Mouse (Mus musculus): ENCODE results near the gene A630076J17Rik. TPM values are rescaled to one million over a fixed set of nuclear protein-coding genes. Genes with fewer than 3 reads are reported as not detected.

A630076J17Rik gene
- polyA plus RNA-seq, 1 experiment from 2014 or later = not detected

DNA sequence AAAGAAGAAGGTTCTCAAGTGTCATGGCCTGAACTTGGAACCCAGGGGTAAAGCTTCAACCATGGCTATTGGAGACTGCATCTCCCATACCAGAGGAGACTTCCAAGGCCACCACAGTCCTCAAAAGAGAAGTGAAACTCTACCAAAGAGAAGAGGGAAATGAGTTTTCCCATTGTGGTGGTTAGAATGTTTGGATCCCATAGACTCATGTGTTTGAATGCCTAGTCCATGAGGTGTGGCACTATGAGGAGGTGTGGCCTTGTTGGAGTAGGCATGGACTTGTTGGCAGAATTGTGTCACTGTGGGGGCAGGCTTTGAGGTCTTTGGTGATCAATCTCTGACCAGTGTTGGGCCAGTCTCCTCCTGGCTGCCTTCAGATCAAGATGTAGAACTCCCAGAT, 25.2 kb upstream of the A630076J17Rik start:
- no peak overlapping the region for H3K4me3 ChIP-seq (ENCODE audit: low read depth, low read length)
- H3K36me3 ChIP-seq (ENCODE audit: control insufficient read depth, insufficient read depth, low read length) = no peaks in the 10 kb centered on the region
- H3K9me3 ChIP-seq (ENCODE audit: control insufficient read depth, low read length) = no peaks in the 10 kb centered on the region
- H3K4me1 ChIP-seq (ENCODE audit: control insufficient read depth, insufficient read depth, low read length) = 0 out of 2 replicates have a peak, but pooled peaks cover 6% of the 10 kb centered on the region
- no peaks in the 10 kb centered on the region for H3K27me3 ChIP-seq (ENCODE audit: control insufficient read depth, insufficient read depth, low read length)
- H3K4me2 ChIP-seq (ENCODE audit: low read depth, low read length) = no peak overlapping the region
- ATAC-seq (ENCODE audit: low read depth) = no peak
- H3K9ac ChIP-seq (replicated peaks; ENCODE audit: low read depth, low read length) = no peak overlapping the region
- H3K27ac ChIP-seq (ENCODE audit: low read depth, low read length) = no peak overlapping the region

DNA sequence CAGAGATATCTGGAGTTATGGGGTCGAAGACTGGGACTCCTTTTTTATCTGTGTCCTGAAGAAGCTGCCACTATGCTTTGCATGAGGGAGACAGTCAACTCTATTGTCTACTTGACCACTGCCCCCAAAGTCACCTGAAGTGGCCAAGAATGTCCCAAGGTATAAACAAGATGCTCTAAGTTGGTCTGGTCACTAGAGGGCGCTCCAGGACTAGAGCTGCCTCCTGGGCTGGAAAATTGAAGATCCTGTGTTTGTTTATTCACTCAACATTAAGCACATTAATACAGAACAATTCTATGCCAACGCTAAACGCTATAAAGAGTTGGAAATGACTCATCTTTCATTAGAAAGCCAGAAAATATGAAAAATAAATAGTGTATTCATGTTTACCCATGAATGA, 24.4 kb upstream of the A630076J17Rik start:
- Histone ChIP-seq H3K4me1 (ENCODE audit: control insufficient read depth, insufficient read depth, low read length) (0 out of 2 replicates have a peak, but pooled peaks cover 6% of the 10 kb centered on the region), H3K9ac (replicated peaks; ENCODE audit: low read depth, low read length) (no peak overlapping the region), H3K27ac (ENCODE audit: low read depth, low read length) (no peak overlapping the region), H3K4me3 (ENCODE audit: low read depth, low read length) (no peak overlapping the region), H3K36me3 (ENCODE audit: control insufficient read depth, insufficient read depth, low read length) (no peaks in the 10 kb centered on the region), H3K27me3 (ENCODE audit: control insufficient read depth, insufficient read depth, low read length) (no peaks in the 10 kb centered on the region), H3K4me2 (ENCODE audit: low read depth, low read length) (no peak overlapping the region), H3K9me3 (ENCODE audit: control insufficient read depth, low read length) (no peaks in the 10 kb centered on the region)
- no peak for ATAC-seq (ENCODE audit: low read depth)
- WGBS = 16% methylated on average over 4 of the region's 4 CpGs

DNA sequence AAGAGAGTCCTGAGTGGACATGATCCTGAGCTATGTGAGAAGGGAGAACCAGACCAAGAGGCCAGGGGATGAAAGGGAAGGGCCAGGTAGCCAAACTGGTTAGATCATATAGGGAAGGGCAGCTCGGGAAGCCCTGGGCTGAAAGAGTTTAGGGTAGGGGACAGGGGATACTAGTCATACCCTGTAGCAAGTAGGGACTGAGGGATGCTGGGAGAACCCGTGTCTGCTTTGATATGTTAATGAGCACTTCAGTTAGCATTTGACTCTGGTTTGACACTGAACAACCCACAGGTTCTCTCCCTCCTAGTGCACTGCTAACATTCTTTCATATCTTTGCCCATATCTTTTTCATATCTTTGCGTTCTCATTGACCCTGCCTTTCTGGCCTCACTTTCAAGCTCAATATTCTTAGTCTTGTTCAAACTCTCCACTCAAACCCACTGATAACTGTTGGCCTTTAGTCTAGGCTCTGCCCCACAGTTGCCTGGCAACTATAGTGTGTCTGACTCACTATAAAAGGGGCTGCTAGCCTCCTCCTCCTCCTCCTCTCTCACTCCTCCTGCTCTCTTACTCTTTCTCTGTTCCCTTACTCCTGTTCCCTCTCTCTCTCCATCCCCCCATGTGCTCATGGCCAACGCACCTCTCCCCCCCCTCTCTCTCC, 23.8 kb upstream of the A630076J17Rik start:
- Histone ChIP-seq H3K27me3 (ENCODE audit: control insufficient read depth, insufficient read depth, low read length) (no peaks in the 10 kb centered on the region), H3K36me3 (ENCODE audit: control insufficient read depth, insufficient read depth, low read length) (no peaks in the 10 kb centered on the region), H3K9me3 (ENCODE audit: control insufficient read depth, low read length) (no peaks in the 10 kb centered on the region), H3K9ac (replicated peaks; ENCODE audit: low read depth, low read length) (no peak overlapping the region), H3K4me2 (ENCODE audit: low read depth, low read length) (no peak overlapping the region), H3K4me3 (ENCODE audit: low read depth, low read length) (no peak overlapping the region), H3K27ac (ENCODE audit: low read depth, low read length) (no peak overlapping the region), H3K4me1 (ENCODE audit: control insufficient read depth, insufficient read depth, low read length) (0 out of 2 replicates have a peak, but pooled peaks cover 6% of the 10 kb centered on the region)
- 21% methylated on average over 4 of the region's 4 CpGs for WGBS
- no peak; the same call in 1 of the 2 replicates for ATAC-seq (ENCODE audit: low read depth)

DNA sequence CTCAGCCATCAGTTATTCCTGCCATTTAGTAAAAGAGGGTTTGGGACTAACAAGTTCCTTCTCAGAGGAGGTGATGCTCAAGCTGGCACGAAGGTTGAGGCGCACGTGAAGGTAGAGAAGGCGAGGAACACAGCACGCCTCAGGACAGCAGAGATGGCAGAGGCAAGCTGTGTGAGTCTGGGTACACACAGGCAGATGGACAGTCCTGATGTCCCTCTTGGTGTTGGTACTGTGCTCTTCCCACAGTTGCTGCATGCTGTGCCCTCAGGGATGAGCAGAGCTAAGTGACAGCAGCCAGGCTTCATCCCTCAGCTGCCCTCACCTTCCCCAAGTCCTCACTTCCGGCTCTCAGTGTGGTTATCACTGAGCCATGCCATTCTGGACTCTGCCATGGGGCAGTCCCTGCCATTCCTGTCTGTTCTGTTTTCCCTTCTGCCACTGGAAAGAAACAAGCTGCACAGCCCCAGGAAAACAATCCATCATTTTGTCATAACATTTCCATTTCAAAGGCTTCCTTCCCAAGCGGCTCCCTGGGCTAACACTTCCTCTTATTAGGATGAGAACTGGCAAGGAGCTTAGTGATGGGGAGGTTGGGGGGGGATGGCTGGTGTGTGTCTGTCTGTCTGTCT, 22.7 kb upstream of the A630076J17Rik start:
- Histone ChIP-seq H3K4me1 (ENCODE audit: control insufficient read depth, insufficient read depth, low read length) (0 out of 2 replicates have a peak, but pooled peaks cover 6% of the 10 kb centered on the region), H3K9ac (replicated peaks; ENCODE audit: low read depth, low read length) (no peak overlapping the region), H3K9me3 (ENCODE audit: control insufficient read depth, low read length) (no peaks in the 10 kb centered on the region), H3K27ac (ENCODE audit: low read depth, low read length) (no peak overlapping the region), H3K4me2 (ENCODE audit: low read depth, low read length) (no peak overlapping the region), H3K4me3 (ENCODE audit: low read depth, low read length) (no peak overlapping the region), H3K27me3 (ENCODE audit: control insufficient read depth, insufficient read depth, low read length) (no peaks in the 10 kb centered on the region), H3K36me3 (ENCODE audit: control insufficient read depth, insufficient read depth, low read length) (no peaks in the 10 kb centered on the region)
- peak; percentile 47; the same call in 1 of the 2 replicates for ATAC-seq (ENCODE audit: low read depth)
- WGBS = 58% methylated on average over 7 of the region's 7 CpGs

DNA sequence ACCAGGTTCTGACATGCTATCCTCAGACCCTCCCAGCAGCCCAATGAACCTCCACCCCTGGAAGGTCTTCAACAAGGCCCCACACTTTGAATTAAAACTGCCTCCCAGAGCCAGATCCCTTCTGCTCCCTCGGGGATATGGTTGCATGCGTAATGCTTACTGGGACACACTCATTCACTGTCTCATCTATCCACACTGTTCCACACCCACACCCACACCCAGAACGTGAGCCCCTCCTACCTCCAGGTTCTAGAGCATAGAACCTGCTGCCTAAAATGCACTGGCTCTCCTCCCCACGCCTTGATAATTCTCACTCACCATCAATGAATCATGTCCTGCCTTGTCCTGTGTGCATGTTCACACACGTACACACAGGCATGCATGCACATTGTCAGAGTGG, 15.8 kb upstream of the A630076J17Rik start:
- H3K27ac ChIP-seq (ENCODE audit: low read depth, low read length) = no peak overlapping the region
- no peak overlapping the region for H3K4me3 ChIP-seq (ENCODE audit: low read depth, low read length)
- 84% methylated on average over 5 of the region's 5 CpGs for WGBS
- H3K36me3 ChIP-seq (ENCODE audit: control insufficient read depth, insufficient read depth, low read length) = no peaks in the 10 kb centered on the region
- H3K4me1 ChIP-seq (ENCODE audit: control insufficient read depth, insufficient read depth, low read length) = no peaks in the 10 kb centered on the region
- no peak overlapping the region for H3K4me2 ChIP-seq (ENCODE audit: low read depth, low read length)
- H3K27me3 ChIP-seq (ENCODE audit: control insufficient read depth, insufficient read depth, low read length) = no peaks in the 10 kb centered on the region
- no peaks in the 10 kb centered on the region for H3K9me3 ChIP-seq (ENCODE audit: control insufficient read depth, low read length)
- no peak for ATAC-seq (ENCODE audit: low read depth)
- H3K9ac ChIP-seq (replicated peaks; ENCODE audit: low read depth, low read length) = no peak overlapping the region

DNA sequence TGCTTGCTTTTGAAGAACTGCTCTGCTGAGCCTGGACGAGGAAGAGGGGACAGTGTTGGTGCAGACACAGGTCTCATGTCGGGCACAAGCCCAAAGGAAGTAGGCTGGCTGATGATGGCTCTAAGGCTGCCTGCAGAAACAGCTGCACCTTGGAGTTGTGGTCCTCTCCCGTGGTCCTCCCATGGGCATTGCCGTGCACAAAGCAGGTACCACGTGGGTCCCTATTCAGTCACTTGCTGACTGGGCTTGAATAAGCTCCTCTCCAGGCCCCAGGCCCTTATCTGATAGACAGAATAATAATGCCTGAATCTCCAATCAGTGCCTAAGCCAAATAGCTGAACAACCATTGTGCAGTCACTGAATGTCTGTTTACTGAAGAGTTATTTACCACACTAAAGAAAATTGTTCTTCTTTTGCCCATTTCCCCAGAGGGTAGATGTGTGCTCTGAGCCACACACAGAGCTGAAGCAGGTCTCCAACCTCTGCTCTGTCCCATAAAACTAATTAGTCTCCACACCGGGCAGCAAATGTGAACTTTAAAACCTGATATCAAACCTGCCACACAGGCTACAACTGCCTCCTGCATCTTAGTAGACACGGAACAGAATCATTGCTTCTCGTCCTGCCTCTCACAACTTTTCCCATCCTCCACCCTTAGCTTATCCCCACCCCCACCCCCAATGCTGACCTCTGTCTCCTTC, 13.9 kb upstream of the A630076J17Rik start:
- H3K4me1 ChIP-seq (ENCODE audit: control insufficient read depth, insufficient read depth, low read length) = no peaks in the 10 kb centered on the region
- no peak overlapping the region for H3K4me2 ChIP-seq (ENCODE audit: low read depth, low read length)
- H3K27me3 ChIP-seq (ENCODE audit: control insufficient read depth, insufficient read depth, low read length) = no peaks in the 10 kb centered on the region
- H3K9me3 ChIP-seq (ENCODE audit: control insufficient read depth, low read length) = no peaks in the 10 kb centered on the region
- H3K4me3 ChIP-seq (ENCODE audit: low read depth, low read length) = no peak overlapping the region
- 70% methylated on average over 8 of the region's 8 CpGs for WGBS
- ATAC-seq (ENCODE audit: low read depth) = no peak
- no peak overlapping the region for H3K9ac ChIP-seq (replicated peaks; ENCODE audit: low read depth, low read length)
- H3K36me3 ChIP-seq (ENCODE audit: control insufficient read depth, insufficient read depth, low read length) = no peaks in the 10 kb centered on the region
- no peak overlapping the region for H3K27ac ChIP-seq (ENCODE audit: low read depth, low read length)

DNA sequence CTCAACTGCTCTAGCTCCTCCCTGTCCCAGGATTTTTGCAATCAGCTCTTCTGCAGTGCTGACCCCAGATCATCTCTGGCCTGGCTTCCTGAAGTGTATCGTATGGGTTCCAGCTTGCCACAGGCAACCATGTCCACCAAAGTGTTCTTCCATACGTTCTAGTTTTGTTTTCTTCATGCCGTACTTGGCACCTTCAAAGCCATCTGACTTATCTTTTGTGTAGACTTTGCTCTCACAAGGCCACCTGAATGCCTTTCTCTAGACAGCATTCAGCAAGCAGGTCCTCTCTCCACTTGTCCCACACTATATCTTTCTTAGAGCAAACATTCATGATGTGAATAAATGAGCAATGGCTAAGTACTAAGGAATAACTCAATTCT, 13.3 kb upstream of the A630076J17Rik start:
- no peak overlapping the region for H3K27ac ChIP-seq (ENCODE audit: low read depth, low read length)
- H3K36me3 ChIP-seq (ENCODE audit: control insufficient read depth, insufficient read depth, low read length) = no peaks in the 10 kb centered on the region
- H3K4me3 ChIP-seq (ENCODE audit: low read depth, low read length) = no peak overlapping the region
- no peaks in the 10 kb centered on the region for H3K9me3 ChIP-seq (ENCODE audit: control insufficient read depth, low read length)
- no peak overlapping the region for H3K9ac ChIP-seq (replicated peaks; ENCODE audit: low read depth, low read length)
- H3K4me1 ChIP-seq (ENCODE audit: control insufficient read depth, insufficient read depth, low read length) = no peaks in the 10 kb centered on the region
- WGBS = 87% methylated on average over 3 of the region's 3 CpGs
- ATAC-seq (ENCODE audit: low read depth) = no peak
- no peaks in the 10 kb centered on the region for H3K27me3 ChIP-seq (ENCODE audit: control insufficient read depth, insufficient read depth, low read length)
- H3K4me2 ChIP-seq (ENCODE audit: low read depth, low read length) = no peak overlapping the region

DNA sequence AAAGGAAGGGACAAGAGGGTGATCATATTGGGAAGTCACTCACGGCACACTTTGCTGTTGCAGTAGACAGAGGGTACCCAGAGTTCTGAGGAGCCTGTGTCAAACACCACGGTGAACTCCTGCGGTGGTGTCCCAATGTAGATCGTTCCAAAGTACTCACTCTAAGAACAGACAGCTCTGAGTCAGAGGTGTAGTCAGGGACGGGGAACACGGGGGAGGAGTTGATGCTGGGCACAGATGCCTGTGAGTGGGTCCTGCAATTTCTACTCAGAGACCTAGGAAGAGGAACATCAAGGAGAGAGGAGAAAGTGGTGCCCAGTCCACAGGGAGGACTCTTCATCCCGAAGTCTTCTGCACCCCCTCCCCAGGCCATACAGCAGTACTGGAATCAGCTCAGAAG, 11.8 kb upstream of the A630076J17Rik start:
- no peaks in the 10 kb centered on the region for H3K9me3 ChIP-seq (ENCODE audit: control insufficient read depth, low read length)
- H3K9ac ChIP-seq (replicated peaks; ENCODE audit: low read depth, low read length) = no peak overlapping the region
- no peaks in the 10 kb centered on the region for H3K4me1 ChIP-seq (ENCODE audit: control insufficient read depth, insufficient read depth, low read length)
- H3K36me3 ChIP-seq (ENCODE audit: control insufficient read depth, insufficient read depth, low read length) = no peaks in the 10 kb centered on the region
- no peaks in the 10 kb centered on the region for H3K27me3 ChIP-seq (ENCODE audit: control insufficient read depth, insufficient read depth, low read length)
- 95% methylated on average over 7 of the region's 7 CpGs for WGBS
- H3K4me2 ChIP-seq (ENCODE audit: low read depth, low read length) = no peak overlapping the region
- no peak for ATAC-seq (ENCODE audit: low read depth)
- no peak overlapping the region for H3K27ac ChIP-seq (ENCODE audit: low read depth, low read length)
- H3K4me3 ChIP-seq (ENCODE audit: low read depth, low read length) = no peak overlapping the region

DNA sequence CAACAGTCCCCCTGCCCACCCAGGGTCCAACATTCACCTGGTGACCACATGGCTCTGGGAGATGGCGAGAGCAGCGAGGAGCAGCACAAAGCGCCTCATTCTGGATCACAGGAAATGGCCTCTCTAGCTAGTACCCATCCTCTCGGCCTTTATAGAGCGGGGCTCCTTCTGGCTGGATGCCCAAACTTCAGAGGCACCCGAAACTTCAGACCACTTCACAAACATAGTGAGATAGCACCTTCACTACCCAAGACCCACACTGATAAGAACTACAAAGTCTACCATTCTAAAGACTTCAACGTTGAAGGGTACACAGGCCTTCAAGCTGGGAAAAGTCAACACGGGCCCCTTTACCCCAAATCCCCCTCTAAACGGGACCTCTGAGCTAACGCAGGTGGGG, 8.8 kb upstream of the A630076J17Rik start, which contains the start of gene Cym:
TSS of gene Cym (minus strand) at position 125 of the 400 bp plus-strand sequence.
- Histone ChIP-seq H3K9ac (replicated peaks; ENCODE audit: low read depth, low read length) (no peak within 1 kb of the TSS), H3K4me1 (ENCODE audit: control insufficient read depth, insufficient read depth, low read length) (no peaks in the 10 kb centered on the region), H3K36me3 (ENCODE audit: control insufficient read depth, insufficient read depth, low read length) (no peaks in the 10 kb centered on the region), H3K27ac (ENCODE audit: low read depth, low read length) (no peak within 1 kb of the TSS), H3K9me3 (ENCODE audit: control insufficient read depth, low read length) (no peaks in the 10 kb centered on the region), H3K4me3 (ENCODE audit: low read depth, low read length) (no peak within 1 kb of the TSS), H3K4me2 (ENCODE audit: low read depth, low read length) (no peak within 1 kb of the TSS), H3K27me3 (ENCODE audit: control insufficient read depth, insufficient read depth, low read length) (no peaks in the 10 kb centered on the region)
- ATAC-seq (ENCODE audit: low read depth) = no peak
- WGBS = 86% methylated on average over 10 of the region's 10 CpGs

All from neural tube, embryonic 14.5 days (tissue).